Mouse (Mus musculus) forebrain, postnatal 0 days (tissue): ENCODE data around the gene Ikzf3. TPM values are rescaled to one million over a fixed set of nuclear protein-coding genes. Genes with fewer than 3 reads are reported as not detected.
A peak's percentile ranks its signal among the peaks of the same experiment; 100 is the strongest.

Experiments used
- ATAC-seq: fragments of 200-750 bp; cut with Nextera tagmentation; 2 replicates; pipeline ENCODE4 v1.8.0; 2017; ENCODE audit warnings: mild to moderate bottlenecking, moderate library complexity
- DNase-seq: peaks from one replicate; pipeline ENCODE4 v3.0.0-alpha.2; 2015
- H3K27ac ChIP-seq: fragments of 300-500 bp; sonication (generic); 2 replicates; pipeline ENCODE4 v1.5.1; 2014; ENCODE audit warnings: low read depth, mild to moderate bottlenecking, antibody characterized with exemption, low read length, moderate library complexity, mixed read lengths
- H3K27me3 ChIP-seq: fragments of 300-500 bp; sonication (generic); 2 replicates; pipeline ENCODE4 v1.6.1; 2014; ENCODE audit warnings: mild to moderate bottlenecking, low read length, mixed read lengths; ENCODE audit not compliant: insufficient read depth
- H3K36me3 ChIP-seq: fragments of 300-500 bp; sonication (generic); 2 replicates; pipeline ENCODE4 v1.6.1; 2014; ENCODE audit warnings: mild to moderate bottlenecking, moderate library complexity; ENCODE audit not compliant: insufficient read depth
- H3K4me1 ChIP-seq: fragments of 300-500 bp; sonication (generic); 2 replicates; pipeline ENCODE4 v1.6.1; 2014; ENCODE audit warnings: antibody characterized with exemption; ENCODE audit not compliant: insufficient read depth
- H3K4me2 ChIP-seq: fragments of 300-500 bp; sonication (generic); 2 replicates; pipeline ENCODE4 v1.6.1; 2014; ENCODE audit warnings: low read depth, mild to moderate bottlenecking, moderate library complexity
- H3K4me3 ChIP-seq: fragments of 300-500 bp; sonication (generic); 2 replicates; pipeline ENCODE4 v1.5.1; 2014; ENCODE audit warnings: low read depth, low read length, mixed read lengths
- H3K9ac ChIP-seq: fragments of 300-500 bp; sonication (generic); 2 replicates; pipeline ENCODE4 v1.6.1; 2014; ENCODE audit warnings: mild to moderate bottlenecking
- H3K9me3 ChIP-seq: fragments of 300-500 bp; sonication (generic); 2 replicates; pipeline ENCODE4 v1.6.1; 2016; ENCODE audit warnings: low read length
- CTCF ChIP-seq: sonication (generic); IDR thresholded peaks from 2 replicates; pipeline ENCODE4 v1.5.1; 2016; ENCODE audit warnings: antibody characterized with exemption, control low read depth, low read depth
- WGBS: fragments of 180-500 bp; shearing (Covaris S2); extraction: QIAGEN DNeasy Blood & Tissue Kit; methylation state at CpG from one replicate; pipeline ENCODE4 v1.1.7; 2014; 5-methylcytosine and 5-hydroxymethylcytosine counted together
- polyA plus RNA-seq: library from polyadenylated mRNA; unstranded; fragments of >200 nt; fragmentation: Nextera tagmentation; extraction: Ambion mirVana; gene quantifications from 2 replicates; pipeline ENCODE4 v1.2.1, GENCODE M21; 2015
- total RNA-seq: library from RNA; depleted of rRNA; stranded (reverse); fragments of >200 nt; gene quantifications from 2 replicates; pipeline ENCODE4 v1.2.3, GENCODE M21; 2014

Gene Ikzf3
- total and polyA plus RNA-seq, 2 experiments from 2014 or later = 0.14 to 0.21 TPM

DNA sequence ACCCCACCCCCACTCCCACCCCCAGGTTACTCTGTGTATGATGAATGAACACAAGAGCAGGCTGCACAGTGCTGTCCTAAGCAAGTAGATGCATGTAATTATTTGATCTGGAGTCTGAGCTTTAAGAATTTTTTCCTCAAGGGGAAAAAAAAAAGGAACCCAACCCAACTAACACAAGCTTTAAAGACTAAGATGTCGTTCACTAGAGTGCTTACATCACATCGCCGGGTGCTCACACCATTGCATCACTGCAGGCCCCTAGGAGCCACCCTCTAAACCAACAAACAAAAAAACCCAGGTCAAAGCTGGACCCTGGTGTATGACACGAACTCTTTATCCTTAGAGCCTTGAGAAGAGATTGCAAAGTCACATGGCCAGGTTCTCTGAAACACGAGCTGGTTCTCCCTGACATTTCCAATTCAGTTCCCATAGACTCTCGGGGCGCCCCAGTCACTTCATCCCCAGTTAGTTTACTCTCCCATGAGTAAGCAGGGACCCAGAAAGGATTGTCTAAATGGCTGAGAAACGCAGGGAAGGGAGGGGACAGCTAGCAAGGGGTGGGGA is 71.8 kb downstream of the Ikzf3 start:
- no peak for ATAC-seq

DNA sequence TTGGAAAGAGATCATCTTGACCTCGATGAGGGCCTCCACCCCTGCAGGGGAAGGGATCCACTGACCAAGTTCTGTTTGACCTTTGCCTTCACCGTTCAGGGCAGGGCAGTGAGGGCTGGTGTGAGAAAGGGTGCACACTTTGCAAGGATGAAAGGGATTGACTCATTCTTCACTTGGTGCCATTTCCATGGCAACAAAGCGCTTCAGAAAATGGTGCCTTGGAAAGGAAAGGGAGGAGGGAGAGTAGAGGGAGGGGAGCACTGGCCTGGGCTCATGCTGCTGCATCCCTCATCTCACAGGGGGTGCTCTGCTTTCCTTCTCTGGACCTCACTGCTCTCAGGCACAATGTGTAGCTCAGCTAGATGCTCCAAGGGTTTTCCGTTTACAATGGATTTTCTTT is 73.1 kb downstream of the Ikzf3 start:
- no peaks in the 10 kb centered on the region for H3K27me3 ChIP-seq
- WGBS = 36% methylated on average over 4 of the region's 4 CpGs
- peak; percentile 10 for DNase-seq

More for the DNA sequence above, 71.8 kb downstream of the Ikzf3 start:
- no peak for TF ChIP-seq CTCF
- Histone ChIP-seq H3K36me3 (no peaks in the 10 kb centered on the region), H3K4me1 (no peaks in the 10 kb centered on the region), H3K27me3 (no peaks in the 10 kb centered on the region), H3K9ac (no peak overlapping the region), H3K4me3 (no peak overlapping the region), H3K4me2 (no peak overlapping the region), H3K9me3 (no peaks in the 10 kb centered on the region), H3K27ac (no peak overlapping the region)
- 58% methylated on average over 8 of the region's 8 CpGs for WGBS
- no peak for DNase-seq

DNA sequence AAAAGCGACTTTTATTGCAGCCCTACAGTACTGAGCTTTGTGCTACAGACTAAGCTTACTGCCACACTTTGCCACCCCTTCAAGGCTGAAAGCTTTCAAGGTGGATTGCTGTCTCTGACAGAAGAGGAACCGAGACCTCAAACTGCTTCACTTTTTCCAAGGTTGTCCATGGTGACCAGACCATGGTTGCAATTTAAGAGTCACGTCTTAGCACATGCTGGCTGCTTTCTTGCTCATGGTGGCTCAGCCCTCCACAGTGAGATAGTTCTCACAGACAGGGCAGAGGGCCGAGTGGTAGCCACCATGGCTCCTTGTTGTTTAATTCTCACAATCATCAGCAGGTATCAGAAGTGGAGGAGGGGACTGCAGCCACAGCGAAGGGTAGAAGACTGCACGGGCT is 75.0 kb downstream of the Ikzf3 start:
- DNase-seq (no peak), ATAC-seq (no peak)
- H3K9me3 ChIP-seq = no peaks in the 10 kb centered on the region
- H3K9ac ChIP-seq = no peak overlapping the region
- no peak overlapping the region for H3K4me2 ChIP-seq
- no peaks in the 10 kb centered on the region for H3K27me3 ChIP-seq
- no peak overlapping the region for H3K4me3 ChIP-seq
- 84% methylated on average over 6 of the region's 6 CpGs for WGBS
- H3K4me1 ChIP-seq = no peaks in the 10 kb centered on the region
- H3K36me3 ChIP-seq = no peaks in the 10 kb centered on the region
- H3K27ac ChIP-seq = no peak overlapping the region
- TF ChIP-seq CTCF = no peak

More for the DNA sequence above, 73.1 kb downstream of the Ikzf3 start:
- Histone ChIP-seq H3K4me2 (no peak overlapping the region), H3K36me3 (no peaks in the 10 kb centered on the region), H3K27ac (no peak overlapping the region), H3K9ac (no peak overlapping the region), H3K4me1 (no peaks in the 10 kb centered on the region), H3K9me3 (no peaks in the 10 kb centered on the region), H3K4me3 (no peak overlapping the region)
- no peak for ATAC-seq
- TF ChIP-seq CTCF = no peak

DNA sequence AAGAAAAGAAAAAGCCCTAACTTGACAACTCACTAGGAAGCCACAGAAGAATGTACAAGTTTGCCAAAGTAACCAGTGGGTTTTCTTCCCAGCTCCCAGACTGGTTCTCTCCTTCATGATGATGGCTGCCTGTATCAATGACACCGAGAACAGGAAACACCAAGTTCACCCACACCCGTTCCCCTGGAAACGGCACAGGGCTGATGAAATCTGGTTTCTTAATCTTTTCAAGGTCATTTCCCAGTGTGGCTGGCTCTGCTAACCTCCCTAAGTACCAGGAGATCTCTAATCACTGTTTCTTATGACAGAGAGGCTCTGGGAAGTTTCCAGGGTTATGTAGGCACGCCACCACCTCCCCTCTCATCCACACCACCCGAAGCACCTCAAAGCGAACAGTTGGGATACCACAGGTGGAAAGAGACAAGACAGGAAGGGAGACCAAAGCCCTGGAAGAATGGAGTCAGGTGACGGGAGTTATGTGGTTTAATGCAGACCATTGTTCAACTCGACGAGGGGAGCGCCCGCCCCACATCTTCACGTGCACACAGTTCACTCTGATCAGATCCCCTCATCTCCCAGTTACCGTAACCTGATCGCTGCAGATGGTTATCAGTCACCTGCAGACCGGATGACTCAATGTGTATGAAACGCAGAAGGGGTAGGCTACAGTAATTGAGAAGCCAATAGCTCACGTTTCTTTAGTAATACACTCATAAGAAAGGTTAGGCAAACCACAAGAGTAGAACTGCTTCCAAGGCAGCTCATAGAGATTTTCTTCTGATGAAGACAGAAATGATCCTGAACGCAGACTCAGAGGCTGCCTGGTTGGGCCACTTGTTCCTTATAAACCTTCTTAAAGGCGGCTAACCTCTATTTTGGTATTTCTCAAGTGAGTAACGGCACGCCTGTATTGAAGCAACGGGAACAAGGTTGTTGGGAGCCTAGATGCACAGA is 75.8 kb downstream of the Ikzf3 start:
- H3K4me1 ChIP-seq = no peaks in the 10 kb centered on the region
- no peaks in the 10 kb centered on the region for H3K9me3 ChIP-seq
- no peak overlapping the region for H3K27ac ChIP-seq
- ATAC-seq (no peak), DNase-seq (no peak)
- no peaks in the 10 kb centered on the region for H3K27me3 ChIP-seq
- H3K4me3 ChIP-seq = no peak overlapping the region
- no peak overlapping the region for H3K4me2 ChIP-seq
- no peak for TF ChIP-seq CTCF
- no peaks in the 10 kb centered on the region for H3K36me3 ChIP-seq
- WGBS = 80% methylated on average over 22 of the region's 22 CpGs
- no peak overlapping the region for H3K9ac ChIP-seq

DNA sequence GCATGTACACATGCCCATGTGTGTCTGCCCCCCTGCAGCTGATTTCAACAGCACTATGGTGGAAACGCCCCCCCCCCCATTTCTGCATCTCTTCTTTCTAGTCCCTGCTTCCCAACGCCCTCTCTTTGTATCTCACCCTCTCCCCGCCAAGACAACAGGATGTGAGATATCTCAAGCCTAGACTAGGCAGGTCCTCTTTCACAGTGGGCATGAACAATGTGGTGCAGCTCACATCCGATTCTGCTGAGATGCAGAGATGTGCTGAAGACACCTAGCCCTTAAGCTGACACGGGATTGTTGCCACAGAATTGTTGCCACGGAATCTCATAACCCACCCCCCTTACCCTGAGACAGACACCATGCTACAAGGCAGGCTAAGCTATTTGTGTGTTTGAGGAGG is 81.3 kb downstream of the Ikzf3 start:
- no peaks in the 10 kb centered on the region for H3K4me1 ChIP-seq
- no peak overlapping the region for H3K9ac ChIP-seq
- ATAC-seq (no peak), DNase-seq (no peak)
- no peaks in the 10 kb centered on the region for H3K9me3 ChIP-seq
- no peaks in the 10 kb centered on the region for H3K36me3 ChIP-seq
- peaks cover 6% of the 10 kb centered on the region; the same call in 1 of the 2 replicates for H3K27me3 ChIP-seq
- H3K27ac ChIP-seq = no peak overlapping the region
- no peak for TF ChIP-seq CTCF
- no peak overlapping the region for H3K4me3 ChIP-seq
- no peak overlapping the region for H3K4me2 ChIP-seq
- WGBS = 79% methylated on average over 6 of the region's 6 CpGs

DNA sequence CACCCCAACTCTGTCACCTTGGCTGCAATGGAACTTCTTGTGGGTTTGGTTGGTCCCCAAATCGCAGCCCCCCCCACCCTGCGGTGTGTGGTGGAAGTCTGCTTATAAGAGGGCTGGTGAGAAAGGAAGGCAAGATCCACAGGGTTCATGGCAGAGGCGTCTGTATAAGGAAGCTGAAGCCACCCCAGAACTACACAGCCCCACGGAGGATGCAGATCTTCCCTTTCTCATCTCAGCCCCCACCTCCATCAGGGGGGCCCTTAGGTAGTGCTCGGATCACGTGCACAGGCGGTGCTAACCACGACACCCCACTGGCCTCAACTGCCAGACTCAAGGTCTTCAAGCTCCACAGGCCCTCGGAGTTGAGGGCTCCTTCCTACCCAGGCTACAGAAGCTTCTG is 81.9 kb downstream of the Ikzf3 start:
- peaks cover 12% of the 10 kb centered on the region; the same call in 1 of the 2 replicates for H3K27me3 ChIP-seq
- no peaks in the 10 kb centered on the region for H3K36me3 ChIP-seq
- no peak overlapping the region for H3K4me2 ChIP-seq
- no peak overlapping the region for H3K9ac ChIP-seq
- DNase-seq (no peak), ATAC-seq (no peak)
- H3K9me3 ChIP-seq = no peaks in the 10 kb centered on the region
- no peak overlapping the region for H3K27ac ChIP-seq
- 84% methylated on average over 9 of the region's 9 CpGs for WGBS
- TF ChIP-seq CTCF = no peak
- no peaks in the 10 kb centered on the region for H3K4me1 ChIP-seq
- H3K4me3 ChIP-seq = no peak overlapping the region

DNA sequence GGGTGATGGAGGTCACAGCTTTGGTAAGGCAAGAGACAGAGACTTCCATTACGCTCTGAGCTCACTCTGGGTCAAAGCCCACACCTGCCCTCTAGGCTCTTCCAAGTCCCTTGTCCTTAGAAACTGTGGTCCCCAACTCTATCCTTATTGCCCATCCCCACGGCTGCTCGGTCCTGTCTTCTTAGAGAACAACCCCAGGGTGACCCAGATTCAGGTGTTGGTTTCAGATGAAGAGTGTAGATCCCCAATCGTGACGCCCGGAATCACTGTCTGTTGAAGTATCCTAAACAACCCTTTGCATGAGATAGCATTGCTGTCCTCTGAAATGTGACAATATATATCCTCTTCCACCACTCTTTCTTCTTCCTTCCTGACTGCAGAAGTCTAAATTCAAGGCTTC is 83.6 kb downstream of the Ikzf3 start:
- no peaks in the 10 kb centered on the region for H3K4me1 ChIP-seq
- H3K9ac ChIP-seq = no peak overlapping the region
- no peak overlapping the region for H3K4me3 ChIP-seq
- H3K27ac ChIP-seq = no peak overlapping the region
- WGBS = 85% methylated on average over 6 of the region's 6 CpGs
- no peaks in the 10 kb centered on the region for H3K36me3 ChIP-seq
- no peak overlapping the region for H3K4me2 ChIP-seq
- no peak for TF ChIP-seq CTCF
- peaks cover 12% of the 10 kb centered on the region for H3K27me3 ChIP-seq
- ATAC-seq = no peak
- no peak for DNase-seq
- H3K9me3 ChIP-seq = no peaks in the 10 kb centered on the region
